Mouse (Mus musculus): Measurements from ENCODE around the gene 7530416G11Rik. TPM values are rescaled to one million over a fixed set of nuclear protein-coding genes. Genes with fewer than 3 reads are reported as not detected.

The 7530416G11Rik gene
- total RNA-seq, 2 experiments from 2014 or later = not detected

Other genes with a start within 250 kb of the 7530416G11Rik start
- 47.1 and 53.7 TPM in 2 replicates for gene Atxn10, start 167.0 kb downstream of the 7530416G11Rik start, total RNA-seq (2014; fragmentation: Nextera tagmentation)
- 46.5 and 49.6 TPM in 2 replicates for gene Atxn10, start 167.0 kb downstream of the 7530416G11Rik start, total RNA-seq (2017)
- gene Wnt7b, start 79.2 kb upstream of the 7530416G11Rik start, total RNA-seq (2014; fragmentation: Nextera tagmentation) = not detected in 2 replicates
- not detected in 2 replicates for gene Wnt7b, start 79.2 kb upstream of the 7530416G11Rik start, total RNA-seq (2017)
- not detected in 2 replicates for gene Ppara, start 231.8 kb upstream of the 7530416G11Rik start, total RNA-seq (2014; fragmentation: Nextera tagmentation)
- gene Ppara, start 231.8 kb upstream of the 7530416G11Rik start, total RNA-seq (2017) = not detected in 2 replicates